Mouse (Mus musculus): ENCODE results near the gene Hes5. TPM values are rescaled to one million over a fixed set of nuclear protein-coding genes. Genes with fewer than 3 reads are reported as not detected.

Gene Hes5
- polyA plus RNA-seq, 1 experiment from 2014 or later = 123 TPM

- no peaks in the 10 kb centered on the region for H3K36me3 ChIP-seq (ENCODE audit: control insufficient read depth, insufficient read depth, low read length)
- peaks cover 58% of the 10 kb centered on the region for H3K4me1 ChIP-seq (ENCODE audit: control insufficient read depth, insufficient read depth, low read length)
- DNase-seq (no peak), ATAC-seq (ENCODE audit: low FRiP score, low TSS enrichment) (no peak)
- peak overlapping the region; percentile 84 for H3K9ac ChIP-seq (replicated peaks; ENCODE audit: low read length)
- WGBS = 6% methylated on average over 20 of the region's 20 CpGs
- peak overlapping the region; percentile 86 for H3K4me2 ChIP-seq (ENCODE audit: low read length)
- H3K9me3 ChIP-seq (ENCODE audit: control insufficient read depth, low read length) = no peaks in the 10 kb centered on the region
- peak overlapping the region; percentile 97 for H3K27ac ChIP-seq (replicated peaks; ENCODE audit: low read depth, low read length)
- H3K4me3 ChIP-seq (replicated peaks; ENCODE audit: low read depth, low read length) = peak overlapping the region; percentile 76
- peaks cover 7% of the 10 kb centered on the region; the same call in 1 of the 2 replicates for H3K27me3 ChIP-seq (ENCODE audit: control insufficient read depth, insufficient read depth, low read length)
Observed at GRCm38 (mm10) chr4:154960021-154960689, 568 bp upstream of the Hes5 start.

- 0% methylated on average over 47 of the region's 47 CpGs for WGBS
- Histone ChIP-seq H3K36me3 (ENCODE audit: control insufficient read depth, insufficient read depth, low read length) (no peaks in the 10 kb centered on the region), H3K9ac (replicated peaks; ENCODE audit: low read length) (peak overlapping the region; percentile 84), H3K27me3 (ENCODE audit: control insufficient read depth, insufficient read depth, low read length) (peaks cover 7% of the 10 kb centered on the region; the same call in 1 of the 2 replicates), H3K27ac (replicated peaks; ENCODE audit: low read depth, low read length) (peak overlapping the region; percentile 97), H3K4me2 (ENCODE audit: low read length) (peak overlapping the region; percentile 86), H3K4me1 (ENCODE audit: control insufficient read depth, insufficient read depth, low read length) (peaks cover 70% of the 10 kb centered on the region), H3K9me3 (ENCODE audit: control insufficient read depth, low read length) (no peaks in the 10 kb centered on the region), H3K4me3 (replicated peaks; ENCODE audit: low read depth, low read length) (peak overlapping the region; percentile 76)
- DNase-seq = no peak
- no peak for ATAC-seq (ENCODE audit: low FRiP score, low TSS enrichment)
Observed at GRCm38 (mm10) chr4:154961226-154961738, 559 bp downstream of the Hes5 start.

- peak overlapping the region; percentile 97 for H3K27ac ChIP-seq (replicated peaks; ENCODE audit: low read depth, low read length)
- peak overlapping the region; percentile 76 for H3K4me3 ChIP-seq (replicated peaks; ENCODE audit: low read depth, low read length)
- ATAC-seq (ENCODE audit: low FRiP score, low TSS enrichment) = no peak
- H3K9me3 ChIP-seq (ENCODE audit: control insufficient read depth, low read length) = no peaks in the 10 kb centered on the region
- WGBS = 2% methylated on average over 13 of the region's 13 CpGs
- peaks cover 67% of the 10 kb centered on the region for H3K4me1 ChIP-seq (ENCODE audit: control insufficient read depth, insufficient read depth, low read length)
- DNase-seq = peak; percentile 33
- H3K36me3 ChIP-seq (ENCODE audit: control insufficient read depth, insufficient read depth, low read length) = 0 out of 2 replicates have a peak, but pooled peaks cover 3% of the 10 kb centered on the region
- H3K27me3 ChIP-seq (ENCODE audit: control insufficient read depth, insufficient read depth, low read length) = peaks cover 7% of the 10 kb centered on the region; the same call in 1 of the 2 replicates
- peak overlapping the region; percentile 86 for H3K4me2 ChIP-seq (ENCODE audit: low read length)
- H3K9ac ChIP-seq (replicated peaks; ENCODE audit: low read length) = peak overlapping the region; percentile 84
Observed at GRCm38 (mm10) chr4:154961911-154962310, 1.2 kb downstream of the Hes5 start.

GRCm38 (mm10) chr4:154962683-154963082 is 2.0 kb downstream of the Hes5 start:
- DNase-seq (no peak), ATAC-seq (ENCODE audit: low FRiP score, low TSS enrichment) (no peak)
- 15% methylated on average over 7 of the region's 7 CpGs for WGBS
- Histone ChIP-seq H3K36me3 (ENCODE audit: control insufficient read depth, insufficient read depth, low read length) (0 out of 2 replicates have a peak, but pooled peaks cover 7% of the 10 kb centered on the region), H3K27ac (replicated peaks; ENCODE audit: low read depth, low read length) (peak overlapping the region; percentile 97), H3K9me3 (ENCODE audit: control insufficient read depth, low read length) (no peaks in the 10 kb centered on the region), H3K4me1 (ENCODE audit: control insufficient read depth, insufficient read depth, low read length) (peaks cover 60% of the 10 kb centered on the region), H3K4me2 (ENCODE audit: low read length) (peak overlapping the region; percentile 86), H3K27me3 (ENCODE audit: control insufficient read depth, insufficient read depth, low read length) (peaks cover 7% of the 10 kb centered on the region; the same call in 1 of the 2 replicates), H3K4me3 (replicated peaks; ENCODE audit: low read depth, low read length) (peak overlapping the region; percentile 76), H3K9ac (replicated peaks; ENCODE audit: low read length) (peak overlapping the region; percentile 84)

- peaks cover 7% of the 10 kb centered on the region; the same call in 1 of the 2 replicates for H3K27me3 ChIP-seq (ENCODE audit: control insufficient read depth, insufficient read depth, low read length)
- DNase-seq (peak; percentile 60), ATAC-seq (ENCODE audit: low FRiP score, low TSS enrichment) (no peak)
- H3K4me1 ChIP-seq (ENCODE audit: control insufficient read depth, insufficient read depth, low read length) = peaks cover 54% of the 10 kb centered on the region
- peak overlapping the region; percentile 97 for H3K27ac ChIP-seq (replicated peaks; ENCODE audit: low read depth, low read length)
- WGBS = 6% methylated on average over 11 of the region's 11 CpGs
- peaks cover 7% of the 10 kb centered on the region; the same call in 1 of the 2 replicates for H3K36me3 ChIP-seq (ENCODE audit: control insufficient read depth, insufficient read depth, low read length)
- H3K4me2 ChIP-seq (ENCODE audit: low read length) = peak overlapping the region; percentile 86
- H3K9me3 ChIP-seq (ENCODE audit: control insufficient read depth, low read length) = no peaks in the 10 kb centered on the region
- peak overlapping the region; percentile 76 for H3K4me3 ChIP-seq (replicated peaks; ENCODE audit: low read depth, low read length)
- peak overlapping the region; percentile 84 for H3K9ac ChIP-seq (replicated peaks; ENCODE audit: low read length)
Observed at GRCm38 (mm10) chr4:154963190-154963836, 2.6 kb downstream of the Hes5 start.

- DNase-seq (peak; percentile 95), ATAC-seq (ENCODE audit: low FRiP score, low TSS enrichment) (peak; percentile 86)
- Histone ChIP-seq H3K4me1 (ENCODE audit: control insufficient read depth, insufficient read depth, low read length) (peaks cover 50% of the 10 kb centered on the region), H3K27ac (replicated peaks; ENCODE audit: low read depth, low read length) (peak within 1 kb of the TSS; percentile 97), H3K9me3 (ENCODE audit: control insufficient read depth, low read length) (no peaks in the 10 kb centered on the region), H3K9ac (replicated peaks; ENCODE audit: low read length) (peak within 1 kb of the TSS; percentile 84), H3K4me3 (replicated peaks; ENCODE audit: low read depth, low read length) (peak within 1 kb of the TSS; percentile 76), H3K4me2 (ENCODE audit: low read length) (peak within 1 kb of the TSS; percentile 86), H3K36me3 (ENCODE audit: control insufficient read depth, insufficient read depth, low read length) (peaks cover 9% of the 10 kb centered on the region), H3K27me3 (ENCODE audit: control insufficient read depth, insufficient read depth, low read length) (peaks cover 7% of the 10 kb centered on the region; the same call in 1 of the 2 replicates)
- WGBS = under 1% methylated on average over 66 of the region's 66 CpGs
Observed at GRCm38 (mm10) chr4:154963901-154964580, 3.3 kb downstream of the Hes5 start, which contains the start of gene Pank4. Gene Pank4 (plus strand): TSS chr4:154964123.

- Histone ChIP-seq H3K27me3 (ENCODE audit: control insufficient read depth, insufficient read depth, low read length) (peaks cover 7% of the 10 kb centered on the region; the same call in 1 of the 2 replicates), H3K27ac (replicated peaks; ENCODE audit: low read depth, low read length) (peak overlapping the region; percentile 97), H3K4me2 (ENCODE audit: low read length) (peak overlapping the region; percentile 86), H3K4me3 (replicated peaks; ENCODE audit: low read depth, low read length) (peak overlapping the region; percentile 76), H3K9ac (replicated peaks; ENCODE audit: low read length) (peak overlapping the region; percentile 84), H3K9me3 (ENCODE audit: control insufficient read depth, low read length) (no peaks in the 10 kb centered on the region), H3K36me3 (ENCODE audit: control insufficient read depth, insufficient read depth, low read length) (peaks cover 16% of the 10 kb centered on the region), H3K4me1 (ENCODE audit: control insufficient read depth, insufficient read depth, low read length) (peaks cover 47% of the 10 kb centered on the region)
- DNase-seq (no peak), ATAC-seq (ENCODE audit: low FRiP score, low TSS enrichment) (no peak; the same call in 1 of the 2 replicates)
- 0% methylated on average over 36 of the region's 36 CpGs for WGBS
Observed at GRCm38 (mm10) chr4:154964581-154965235, 4.0 kb downstream of the Hes5 start.

- Histone ChIP-seq H3K36me3 (ENCODE audit: control insufficient read depth, insufficient read depth, low read length) (peaks cover 27% of the 10 kb centered on the region), H3K27ac (replicated peaks; ENCODE audit: low read depth, low read length) (peak overlapping the region; percentile 97; the same call in 1 of the 2 replicates), H3K9me3 (ENCODE audit: control insufficient read depth, low read length) (no peaks in the 10 kb centered on the region), H3K4me1 (ENCODE audit: control insufficient read depth, insufficient read depth, low read length) (peaks cover 40% of the 10 kb centered on the region), H3K4me3 (replicated peaks; ENCODE audit: low read depth, low read length) (peak overlapping the region; percentile 76; the same call in 1 of the 2 replicates), H3K27me3 (ENCODE audit: control insufficient read depth, insufficient read depth, low read length) (0 out of 2 replicates have a peak, but pooled peaks cover 2% of the 10 kb centered on the region), H3K9ac (replicated peaks; ENCODE audit: low read length) (peak overlapping the region; percentile 84; the same call in 1 of the 2 replicates), H3K4me2 (ENCODE audit: low read length) (peak overlapping the region; percentile 86)
- DNase-seq (no peak), ATAC-seq (ENCODE audit: low FRiP score, low TSS enrichment) (no peak)
- 60% methylated on average over 3 of the region's 3 CpGs for whole genome bisulfite sequencing
Observed at GRCm38 (mm10) chr4:154965856-154966255, 5.1 kb downstream of the Hes5 start.
